Mouse (Mus musculus) liver, embryonic 11.5 days (tissue): ENCODE measurements at regions not wholly inside any gene's neighbourhood (a gene's known extent, or its start where the extent isn't known, plus 50 kb on each side); places are given as distances from the start of the nearest gene placed in this dataset.

Source experiments
- ATAC-seq: fragments of 200-750 bp; cut with Nextera tagmentation; replicated peaks from 2 replicates; pipeline ENCODE4 v1.8.0; 2017; ENCODE audit warnings: moderate number of reproducible peaks, mild to moderate bottlenecking, moderate TSS enrichment, moderate library complexity; ENCODE audit not compliant: low FRiP score
- DNase-seq: peaks from one replicate; pipeline ENCODE4 v3.0.0-alpha.2; 2017; ENCODE audit warnings: low spot score
- H3K27ac ChIP-seq: fragments of 300-500 bp; sonication (generic); 2 replicates; pipeline ENCODE4 v1.5.1; 2014; ENCODE audit warnings: mild to moderate bottlenecking, low read depth, low read length, control low read depth
- H3K27me3 ChIP-seq: fragments of 300-500 bp; sonication (generic); replicated peaks from 2 replicates; pipeline ENCODE4 v1.6.1; 2014; ENCODE audit warnings: low read length, mixed read lengths; ENCODE audit not compliant: control insufficient read depth, insufficient read depth
- H3K36me3 ChIP-seq: fragments of 300-500 bp; sonication (generic); 2 replicates; pipeline ENCODE4 v1.6.1; 2014; ENCODE audit warnings: mild to moderate bottlenecking, low read length, moderate library complexity, mixed read lengths; ENCODE audit not compliant: control insufficient read depth, insufficient read depth
- H3K4me1 ChIP-seq: fragments of 300-500 bp; sonication (generic); replicated peaks from 2 replicates; pipeline ENCODE4 v1.6.1; 2014; ENCODE audit warnings: low read length, mixed read lengths; ENCODE audit not compliant: control insufficient read depth, insufficient read depth
- H3K4me2 ChIP-seq: fragments of 300-500 bp; sonication (generic); 2 replicates; pipeline ENCODE4 v1.6.1; 2014; ENCODE audit warnings: mild to moderate bottlenecking, control low read depth, moderate library complexity
- H3K4me3 ChIP-seq: fragments of 300-500 bp; sonication (generic); 2 replicates; pipeline ENCODE4 v1.5.1; 2014; ENCODE audit warnings: low read depth, low read length, control low read depth
- H3K9ac ChIP-seq: fragments of 300-500 bp; sonication (generic); 2 replicates; pipeline ENCODE4 v1.6.1; 2014; ENCODE audit warnings: low read depth, low read length, control low read depth
- H3K9me3 ChIP-seq: fragments of 300-500 bp; sonication (generic); 2 replicates; pipeline ENCODE4 v1.6.1; 2016; ENCODE audit warnings: low read length, inconsistent platforms, mixed read lengths; ENCODE audit not compliant: control insufficient read depth
- WGBS: fragments of 180-500 bp; shearing (Covaris S2); extraction: QIAGEN DNeasy Blood & Tissue Kit; methylation state at CpG from one replicate; pipeline ENCODE4 v1.1.7; 2014; 5-methylcytosine and 5-hydroxymethylcytosine counted together

- no peak overlapping the region for H3K4me2 ChIP-seq
- H3K36me3 ChIP-seq: no peaks in the 10 kb centered on the region
- no peak overlapping the region for H3K9ac ChIP-seq
- WGBS: 41% methylated on average over 12 of the region's 12 CpGs
- no peaks in the 10 kb centered on the region for H3K9me3 ChIP-seq
- no peak overlapping the region for H3K27ac ChIP-seq
- no peak overlapping the region for H3K4me3 ChIP-seq
- ATAC-seq (no peak), DNase-seq (no peak)
- no peaks in the 10 kb centered on the region; the same call in 1 of the 2 replicates for H3K4me1 ChIP-seq
- no peaks in the 10 kb centered on the region for H3K27me3 ChIP-seq
These were observed 85.9 kb upstream of the Magi3 start for GRCm38 (mm10) chr3:104305904-104306563.

DNA sequence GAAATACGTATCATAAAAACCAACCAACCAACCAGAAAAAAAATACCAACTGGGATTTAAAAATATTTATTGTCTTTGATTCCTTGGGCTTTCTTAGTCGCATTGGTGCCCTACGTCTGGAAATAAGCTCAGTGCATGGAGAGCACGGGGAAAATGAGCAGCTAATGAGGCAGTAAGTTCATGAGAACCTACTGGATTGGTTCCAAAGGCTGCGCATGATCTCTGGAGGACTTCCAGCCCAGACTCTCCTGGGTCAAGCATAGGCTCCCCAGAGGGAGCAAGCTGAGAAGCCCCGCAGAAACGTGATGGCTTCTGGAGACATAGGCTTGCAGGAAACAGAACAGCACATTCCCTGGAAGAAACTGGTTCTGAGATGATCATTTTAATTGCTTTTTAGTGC lies 83.4 kb upstream of the Magi3 start:
- WGBS: 78% methylated on average over 7 of the region's 7 CpGs
- no peak overlapping the region for H3K4me3 ChIP-seq
- ATAC-seq (no peak), DNase-seq (no peak)
- no peak overlapping the region for H3K27ac ChIP-seq
- H3K9me3 ChIP-seq: no peaks in the 10 kb centered on the region
- no peaks in the 10 kb centered on the region for H3K27me3 ChIP-seq
- H3K4me1 ChIP-seq: no peaks in the 10 kb centered on the region; the same call in 1 of the 2 replicates
- no peaks in the 10 kb centered on the region for H3K36me3 ChIP-seq
- no peak overlapping the region for H3K4me2 ChIP-seq
- no peak overlapping the region for H3K9ac ChIP-seq

GRCm38 (mm10) chr3:104300201-104300600 lies 80.0 kb upstream of the Magi3 start:
- WGBS: 88% methylated on average over 5 of the region's 5 CpGs
- 0 out of 2 replicates have a peak, but pooled peaks cover 4% of the 10 kb centered on the region for H3K4me1 ChIP-seq
- DNase-seq (no peak), ATAC-seq (no peak)
- H3K9ac ChIP-seq: no peak overlapping the region
- H3K4me2 ChIP-seq: no peak overlapping the region
- no peaks in the 10 kb centered on the region for H3K9me3 ChIP-seq
- no peaks in the 10 kb centered on the region for H3K27me3 ChIP-seq
- no peaks in the 10 kb centered on the region for H3K36me3 ChIP-seq
- no peak overlapping the region for H3K27ac ChIP-seq
- no peak overlapping the region for H3K4me3 ChIP-seq

GRCm38 (mm10) chr3:104298878-104299277 lies 78.7 kb upstream of the Magi3 start:
- Histone ChIP-seq H3K9ac (no peak overlapping the region), H3K4me2 (no peak overlapping the region), H3K4me3 (no peak overlapping the region), H3K9me3 (no peaks in the 10 kb centered on the region), H3K4me1 (0 out of 2 replicates have a peak, but pooled peaks cover 4% of the 10 kb centered on the region), H3K36me3 (no peaks in the 10 kb centered on the region), H3K27ac (no peak overlapping the region), H3K27me3 (no peaks in the 10 kb centered on the region)
- no peak for ATAC-seq
- no peak for DNase-seq
- WGBS: 68% methylated on average over 4 of the region's 4 CpGs

GRCm38 (mm10) chr3:104298409-104298808 lies 78.2 kb upstream of the Magi3 start:
- H3K4me1 ChIP-seq: 0 out of 2 replicates have a peak, but pooled peaks cover 4% of the 10 kb centered on the region
- ATAC-seq: no peak
- DNase-seq: no peak
- H3K36me3 ChIP-seq: no peaks in the 10 kb centered on the region
- H3K9me3 ChIP-seq: no peaks in the 10 kb centered on the region
- H3K9ac ChIP-seq: no peak overlapping the region
- WGBS: 83% methylated on average over 2 of the region's 2 CpGs
- no peak overlapping the region for H3K4me2 ChIP-seq
- H3K4me3 ChIP-seq: no peak overlapping the region
- H3K27me3 ChIP-seq: no peaks in the 10 kb centered on the region
- no peak overlapping the region for H3K27ac ChIP-seq

GRCm38 (mm10) chr3:104297112-104297511 lies 76.9 kb upstream of the Magi3 start:
- Histone ChIP-seq H3K9ac (no peak overlapping the region), H3K9me3 (no peaks in the 10 kb centered on the region), H3K4me3 (no peak overlapping the region), H3K4me2 (no peak overlapping the region), H3K36me3 (no peaks in the 10 kb centered on the region), H3K27me3 (no peaks in the 10 kb centered on the region), H3K4me1 (0 out of 2 replicates have a peak, but pooled peaks cover 4% of the 10 kb centered on the region), H3K27ac (no peak overlapping the region)
- ATAC-seq: no peak
- 54% methylated on average over 6 of the region's 6 CpGs for WGBS
- DNase-seq: no peak

- H3K4me2 ChIP-seq: no peak overlapping the region
- H3K9me3 ChIP-seq: no peaks in the 10 kb centered on the region
- H3K4me3 ChIP-seq: no peak overlapping the region
- WGBS: 78% methylated on average over 9 of the region's 9 CpGs
- no peaks in the 10 kb centered on the region for H3K27me3 ChIP-seq
- 0 out of 2 replicates have a peak, but pooled peaks cover 4% of the 10 kb centered on the region for H3K4me1 ChIP-seq
- no peak overlapping the region for H3K27ac ChIP-seq
- DNase-seq (no peak), ATAC-seq (no peak)
- no peak overlapping the region for H3K9ac ChIP-seq
- no peaks in the 10 kb centered on the region for H3K36me3 ChIP-seq
These were observed 75.7 kb upstream of the Magi3 start for GRCm38 (mm10) chr3:104295856-104296255.

DNA sequence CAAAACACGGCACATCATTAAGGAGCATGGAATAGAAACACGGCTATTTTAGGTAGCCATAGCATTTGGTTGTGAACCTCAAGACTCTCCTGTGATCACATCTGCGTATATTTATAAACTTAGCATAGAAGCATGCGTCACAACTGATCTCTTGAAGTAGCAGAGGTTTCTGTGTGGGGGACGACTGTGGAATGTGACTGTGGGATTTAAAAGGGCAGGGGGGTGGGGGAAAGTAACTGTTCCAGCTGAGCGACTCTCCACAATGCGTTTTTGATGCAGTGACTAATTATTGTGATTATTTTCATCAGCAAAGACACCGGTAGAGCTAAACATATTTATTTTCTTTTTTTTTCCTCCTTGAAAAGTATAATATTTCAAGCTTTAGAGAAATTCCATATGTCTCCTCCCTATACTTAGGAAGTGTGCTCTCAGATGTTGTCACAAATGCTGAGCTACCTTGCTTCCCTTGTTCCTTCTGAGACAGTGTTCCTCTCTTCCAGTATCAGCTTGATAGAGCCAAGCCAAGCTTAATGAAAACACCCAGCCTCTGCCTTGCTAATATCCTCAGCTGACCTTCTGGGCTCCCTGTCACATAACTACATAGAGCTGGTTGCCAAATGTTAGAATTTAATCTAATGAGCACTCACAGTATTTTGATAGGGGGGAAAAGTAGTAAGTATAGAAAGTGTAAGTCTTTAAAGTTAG lies 75.0 kb upstream of the Magi3 start:
- Histone ChIP-seq H3K36me3 (no peaks in the 10 kb centered on the region), H3K4me1 (0 out of 2 replicates have a peak, but pooled peaks cover 4% of the 10 kb centered on the region), H3K4me3 (no peak overlapping the region), H3K9ac (no peak overlapping the region), H3K27me3 (no peaks in the 10 kb centered on the region), H3K9me3 (no peaks in the 10 kb centered on the region), H3K27ac (no peak overlapping the region), H3K4me2 (no peak overlapping the region)
- WGBS: 66% methylated on average over 8 of the region's 8 CpGs
- DNase-seq (no peak), ATAC-seq (no peak)

GRCm38 (mm10) chr3:104293869-104294268 lies 73.7 kb upstream of the Magi3 start:
- WGBS: 72% methylated on average over 3 of the region's 3 CpGs
- H3K27me3 ChIP-seq: no peaks in the 10 kb centered on the region
- H3K4me2 ChIP-seq: no peak overlapping the region
- H3K9me3 ChIP-seq: no peaks in the 10 kb centered on the region
- H3K36me3 ChIP-seq: no peaks in the 10 kb centered on the region
- DNase-seq (no peak), ATAC-seq (no peak)
- 0 out of 2 replicates have a peak, but pooled peaks cover 4% of the 10 kb centered on the region for H3K4me1 ChIP-seq
- no peak overlapping the region for H3K27ac ChIP-seq
- no peak overlapping the region for H3K4me3 ChIP-seq
- H3K9ac ChIP-seq: no peak overlapping the region
